Mouse (Mus musculus): ENCODE results near the gene Tmem223.

DNA sequence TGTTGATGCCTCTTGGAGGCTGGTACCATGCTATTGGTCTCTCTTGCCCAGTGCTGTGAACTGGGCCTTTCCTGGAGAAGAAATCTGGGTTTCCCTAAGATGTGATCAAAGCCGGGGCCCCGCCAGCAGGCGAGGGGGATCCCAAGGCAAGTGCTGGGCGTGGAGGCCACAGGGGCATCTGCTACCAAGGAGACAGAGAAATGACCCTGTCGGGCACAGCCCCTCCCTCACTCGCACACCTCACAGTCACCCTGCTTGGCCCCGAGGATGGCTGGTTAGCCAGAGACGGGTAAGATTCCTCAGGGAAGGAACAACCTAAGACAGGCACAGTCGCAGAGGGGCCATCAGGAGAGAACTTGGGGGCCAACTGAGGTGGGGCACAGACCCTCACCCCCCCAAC lies 5.2 kb upstream of the Tmem223 start:
- TF ChIP-seq CTCF (IDR thresholded peaks at IDR 0.05; ENCODE audit: low read depth, low read length), result no peak
- no peak for TF ChIP-seq POLR2A (IDR thresholded peaks at IDR 0.05; ENCODE audit: borderline replicate concordance, low read depth, low read length)
